Mouse (Mus musculus) ES-E14 (cell line): ENCODE measurements around the gene Wdfy2.

Experiments used
- HCFC1 ChIP-seq: IDR thresholded peaks from 2 replicates; pipeline ENCODE4 v1.6.1; 2012; ENCODE audit warnings: low read length, inconsistent platforms, borderline replicate concordance; ENCODE audit not compliant: insufficient read depth
- MAFK ChIP-seq: IDR thresholded peaks from 2 replicates; pipeline ENCODE4 v1.6.1; 2014; ENCODE audit warnings: mild to moderate bottlenecking, low read depth, low read length, inconsistent platforms; ENCODE audit not compliant: insufficient read depth
- ZC3H11A ChIP-seq: IDR thresholded peaks from 2 replicates; pipeline ENCODE4 v1.6.1; 2012; ENCODE audit warnings: low read depth, mild to moderate bottlenecking, inconsistent platforms, low read length, borderline replicate concordance
- ZNF384 ChIP-seq: IDR thresholded peaks from 2 replicates; pipeline ENCODE4 v1.6.1; 2012; ENCODE audit warnings: low read depth, low read length, inconsistent platforms

DNA sequence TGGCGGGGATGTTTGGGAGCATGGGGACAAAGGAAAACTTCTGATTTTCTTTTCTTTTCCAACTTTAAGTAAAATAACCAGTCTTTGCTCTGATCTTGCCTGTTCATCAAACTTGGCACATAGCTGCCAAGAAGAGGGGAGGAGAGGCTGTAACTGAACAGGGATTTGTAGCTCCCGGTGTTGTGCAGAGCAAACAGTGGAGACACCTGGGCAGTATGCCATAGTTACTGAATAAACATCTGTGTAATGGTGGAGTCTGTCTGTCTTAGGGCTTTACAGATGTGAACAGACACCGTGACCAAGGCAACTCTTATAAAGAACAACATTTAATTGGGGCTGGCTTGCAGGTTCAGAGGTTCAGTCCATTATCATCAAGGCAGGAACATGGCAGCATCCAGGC lies 53.9 kb downstream of the Wdfy2 start:
- TF ChIP-seq ZNF384, result no peak
- no peak for TF ChIP-seq MAFK
- no peak for TF ChIP-seq HCFC1
- no peak for TF ChIP-seq ZC3H11A
